Mouse (Mus musculus): ENCODE measurements around the gene Cks1b. TPM values are rescaled to one million over a fixed set of nuclear protein-coding genes. Genes with fewer than 3 reads are reported as not detected.
A peak's percentile ranks its signal among the peaks of the same experiment; 100 is the strongest.
"Not testable (repeated sequence)": the region's sequence is repeated elsewhere in the genome, so short reads cannot be mapped to it uniquely, and the experiment has no call there.

The Cks1b gene
- total RNA-seq, 1 experiment = 190 TPM

GRCm38 (mm10) chr3:89430171-89431159 lies 12.3 kb upstream of the Cks1b start, which contains the start of gene Pygo2:
Pygo2 (plus strand) TSS chr3:89430214.
- Histone ChIP-seq H3K9me3 (ENCODE audit: control insufficient read depth, insufficient read depth, low read depth, low read length) (no peaks in the 10 kb centered on the region), H3K4me1 (ENCODE audit: control insufficient read depth in 2 of 2, insufficient read depth in 2 of 2, low read length in 2 of 2, poor library complexity in 1 of 2) (peaks cover 0 to 16% of the 10 kb centered on the region in 2 experiments; a peak in 2 of 4 replicates), H3K36me3 (ENCODE audit: control insufficient read depth, insufficient read depth, low read length, poor library complexity, severe bottlenecking) (peaks cover 36% of the 10 kb centered on the region), H3K27ac (ENCODE audit: insufficient read depth, low read depth, low read length, poor library complexity, severe bottlenecking) (peak within 1 kb of the TSS; percentile 76), H3K9ac (ENCODE audit: insufficient read depth, low read depth, low read length, poor library complexity, severe bottlenecking) (peak within 1 kb of the TSS; percentile 88), H3K4me3 (ENCODE audit: insufficient read depth in 1 of 2, low read depth in 1 of 2, low read length in 2 of 2, poor library complexity in 1 of 2, severe bottlenecking in 1 of 2) (peak within 1 kb of the TSS; percentile 76 to 91)
- peak; percentile 91 for DNase-seq (ENCODE audit: low read depth, low spot score)
- TF ChIP-seq ZC3H11A (IDR thresholded peaks at IDR 0.05; ENCODE audit: borderline replicate concordance, low read depth, low read length) (no peak), MAFK (IDR thresholded peaks at IDR 0.05; ENCODE audit: insufficient read depth, low read depth, low read length) (no peak), HCFC1 (IDR thresholded peaks at IDR 0.05; ENCODE audit: borderline replicate concordance, insufficient read depth, low read length) (0 out of 2 replicates have a peak, but pooled peaks have one; percentile 49), CHD2 (IDR thresholded peaks at IDR 0.05; ENCODE audit: low read depth, low read length) (no peak), ZNF384 (IDR thresholded peaks at IDR 0.05; ENCODE audit: low read depth, low read length) (no peak)
- in situ Hi-C loops (cut with MboI; ENCODE audit: low sequenced_read_pairs in 2 of 2, unreplicated experiment in 2 of 2) = no loop called here

- Histone ChIP-seq H3K4me1 (ENCODE audit: control insufficient read depth in 2 of 2, insufficient read depth in 2 of 2, low read length in 2 of 2, poor library complexity in 1 of 2) (peaks cover 9 to 23% of the 10 kb centered on the region in 2 experiments; a peak in 3 of 4 replicates), H3K36me3 (ENCODE audit: control insufficient read depth, insufficient read depth, low read length, poor library complexity, severe bottlenecking) (peaks cover 47% of the 10 kb centered on the region)
- H3K27ac ChIP-seq (ENCODE audit: insufficient read depth, low read depth, low read length, poor library complexity, severe bottlenecking); DNase-seq (ENCODE audit: low read depth, low spot score); H3K9me3 ChIP-seq (ENCODE audit: control insufficient read depth, insufficient read depth, low read depth, low read length); in situ Hi-C loops (cut with MboI; ENCODE audit: low sequenced_read_pairs in 2 of 2, unreplicated experiment in 2 of 2); H3K9ac ChIP-seq (ENCODE audit: insufficient read depth, low read depth, low read length, poor library complexity, severe bottlenecking); H3K4me3 ChIP-seq (ENCODE audit: insufficient read depth in 1 of 2, low read depth in 1 of 2, low read length in 2 of 2, poor library complexity in 1 of 2, severe bottlenecking in 1 of 2): not testable (repeated sequence)
Observed at GRCm38 (mm10) chr3:89429021-89429420, 10.8 kb upstream of the Cks1b start.

GRCm38 (mm10) chr3:89425876-89426275 lies 7.7 kb upstream of the Cks1b start:
- no peaks in the 10 kb centered on the region for H3K9me3 ChIP-seq (ENCODE audit: control insufficient read depth, insufficient read depth, low read depth, low read length)
- peaks cover 13 to 23% of the 10 kb centered on the region in 2 experiments for H3K4me1 ChIP-seq (ENCODE audit: control insufficient read depth in 2 of 2, insufficient read depth in 2 of 2, low read length in 2 of 2, poor library complexity in 1 of 2)
- in situ Hi-C loops (cut with MboI; ENCODE audit: low sequenced_read_pairs in 2 of 2, unreplicated experiment in 2 of 2) = no loop called here
- H3K27ac ChIP-seq (ENCODE audit: insufficient read depth, low read depth, low read length, poor library complexity, severe bottlenecking) = no peak overlapping the region
- no peak for DNase-seq (ENCODE audit: low read depth, low spot score)
- H3K36me3 ChIP-seq (ENCODE audit: control insufficient read depth, insufficient read depth, low read length, poor library complexity, severe bottlenecking) = peaks cover 37% of the 10 kb centered on the region
- no peak overlapping the region for H3K9ac ChIP-seq (ENCODE audit: insufficient read depth, low read depth, low read length, poor library complexity, severe bottlenecking)
- no peak overlapping the region for H3K4me3 ChIP-seq (ENCODE audit: insufficient read depth in 1 of 2, low read depth in 1 of 2, low read length in 2 of 2, poor library complexity in 1 of 2, severe bottlenecking in 1 of 2)
- TF ChIP-seq ZC3H11A (IDR thresholded peaks at IDR 0.05; ENCODE audit: borderline replicate concordance, low read depth, low read length) = no peak

GRCm38 (mm10) chr3:89425141-89425525 lies 7.0 kb upstream of the Cks1b start:
- Histone ChIP-seq H3K4me1 (ENCODE audit: control insufficient read depth in 2 of 2, insufficient read depth in 2 of 2, low read length in 2 of 2, poor library complexity in 1 of 2) (peaks cover 18 to 26% of the 10 kb centered on the region in 2 experiments), H3K9ac (ENCODE audit: insufficient read depth, low read depth, low read length, poor library complexity, severe bottlenecking) (no peak overlapping the region), H3K27ac (ENCODE audit: insufficient read depth, low read depth, low read length, poor library complexity, severe bottlenecking) (no peak overlapping the region), H3K4me3 (ENCODE audit: insufficient read depth in 1 of 2, low read depth in 1 of 2, low read length in 2 of 2, poor library complexity in 1 of 2, severe bottlenecking in 1 of 2) (no peak overlapping the region), H3K9me3 (ENCODE audit: control insufficient read depth, insufficient read depth, low read depth, low read length) (no peaks in the 10 kb centered on the region), H3K36me3 (ENCODE audit: control insufficient read depth, insufficient read depth, low read length, poor library complexity, severe bottlenecking) (peaks cover 37% of the 10 kb centered on the region)
- no peak for DNase-seq (ENCODE audit: low read depth, low spot score)
- in situ Hi-C loops (cut with MboI; ENCODE audit: low sequenced_read_pairs in 2 of 2, unreplicated experiment in 2 of 2) = no loop called here
- no peak for TF ChIP-seq MAFK (IDR thresholded peaks at IDR 0.05; ENCODE audit: insufficient read depth, low read depth, low read length)
- TF ChIP-seq ZC3H11A (IDR thresholded peaks at IDR 0.05; ENCODE audit: borderline replicate concordance, low read depth, low read length) = no peak
- no peak for TF ChIP-seq ZNF384 (IDR thresholded peaks at IDR 0.05; ENCODE audit: low read depth, low read length)
- TF ChIP-seq CHD2 (IDR thresholded peaks at IDR 0.05; ENCODE audit: low read depth, low read length) = no peak
- TF ChIP-seq HCFC1 (IDR thresholded peaks at IDR 0.05; ENCODE audit: borderline replicate concordance, insufficient read depth, low read length) = no peak

All from ES-E14 (cell line).